Mouse (Mus musculus) liver (tissue): ENCODE measurements around the gene Srsf12.

Experiments
- DNase-seq: peaks from one replicate; pipeline ENCODE4 v3.0.0-alpha.2; 2020; ENCODE audit warnings: mixed read lengths

Gene Srsf12

DNA sequence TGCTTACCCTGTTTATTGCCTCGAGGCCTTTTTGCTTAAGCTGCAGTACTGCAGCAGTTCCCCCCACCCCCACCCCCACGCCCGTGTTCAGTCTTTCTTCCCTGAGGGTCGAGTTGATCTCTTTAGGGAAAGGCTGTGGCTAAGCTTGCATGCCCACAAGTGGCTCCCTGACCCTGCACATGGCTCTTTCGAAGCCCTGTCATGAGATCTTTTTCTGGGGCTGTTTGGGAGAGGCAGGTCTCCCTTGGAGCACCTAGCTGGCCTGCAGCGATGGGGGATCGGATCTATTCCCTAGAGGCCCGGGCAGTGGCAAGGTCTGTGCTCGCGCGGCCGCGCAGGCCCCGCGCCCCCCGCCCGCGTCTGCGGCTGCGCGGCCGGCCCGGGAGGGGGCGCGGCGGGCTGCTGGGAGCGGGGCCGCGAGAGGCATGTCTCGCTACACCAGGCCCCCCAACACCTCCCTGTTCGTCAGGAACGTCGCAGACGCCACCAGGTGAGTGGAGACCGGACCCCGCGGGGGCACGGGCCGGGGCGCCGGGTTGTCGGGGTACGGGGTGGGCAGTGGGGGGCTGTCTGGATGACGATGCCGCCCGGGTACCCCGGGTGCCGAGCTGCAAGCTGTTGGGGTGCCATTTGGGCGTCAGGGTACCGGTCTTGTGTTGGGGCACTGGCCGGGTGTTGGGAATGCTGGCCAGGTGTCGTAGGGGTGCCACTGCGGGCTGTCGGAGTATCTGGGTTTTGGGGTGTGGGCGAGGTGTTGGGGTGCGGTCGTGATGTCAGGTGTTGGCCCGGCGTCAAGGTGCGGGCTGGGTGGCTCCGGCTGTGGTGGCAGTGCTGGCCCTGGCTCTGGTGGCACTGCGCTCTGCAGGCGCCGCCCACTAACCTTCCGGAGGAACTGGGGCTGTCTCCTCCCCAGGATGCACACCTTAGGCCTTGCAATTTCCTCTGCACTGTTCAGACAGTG, at the start of gene Srsf12:
Gene Srsf12 (plus strand): TSS at position 111 of the 961 bp plus-strand sequence.
- DNase-seq = peak; percentile 8

- no peak for DNase-seq
Observed at GRCm38 (mm10) chr4:33183477-33183876, 25.3 kb upstream of the Srsf12 start.

GRCm38 (mm10) chr4:33188164-33188563, 20.6 kb upstream of the Srsf12 start:
- no peak for DNase-seq

GRCm38 (mm10) chr4:33188781-33189734, 19.7 kb upstream of the Srsf12 start:
- DNase-seq = peak; percentile 55

DNA sequence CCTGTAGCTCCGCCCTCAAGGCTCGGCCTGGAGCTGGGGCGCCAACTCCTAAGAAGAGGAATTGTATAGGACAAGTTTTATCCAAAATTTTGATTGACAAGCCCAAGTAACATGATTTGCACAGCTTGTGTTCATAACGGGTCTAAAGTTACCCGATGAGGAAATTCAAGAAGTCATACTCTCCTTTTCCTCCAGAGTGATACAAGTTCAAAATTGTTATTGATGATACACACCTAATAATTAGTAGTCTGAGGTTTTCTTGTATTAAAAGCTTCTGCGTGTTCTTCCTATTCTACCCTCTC, 19.1 kb upstream of the Srsf12 start, which contains the start of gene Pm20d2:
Gene Pm20d2 (minus strand): TSS at position 3 of the 302 bp plus-strand sequence.
- no peak for DNase-seq

DNA sequence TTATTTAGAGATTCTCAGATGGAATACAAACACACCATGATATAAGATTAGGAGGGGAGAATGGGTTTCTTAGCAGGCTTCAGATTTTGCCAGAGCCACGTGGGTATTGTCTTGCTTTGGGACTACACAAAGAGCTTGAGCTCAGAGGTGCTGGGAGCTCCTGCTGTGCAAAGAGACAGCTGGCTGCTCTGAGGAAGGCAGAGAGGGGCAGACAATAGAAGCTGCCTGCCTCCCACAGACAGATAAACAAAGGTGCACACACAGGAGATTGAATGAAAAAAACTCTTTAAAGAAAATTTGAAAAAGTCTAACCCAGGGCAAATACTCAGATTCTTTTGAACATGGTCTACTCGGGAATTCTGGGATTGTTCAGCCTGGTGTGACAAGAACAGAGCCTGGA, 10.7 kb upstream of the Srsf12 start:
- no peak for DNase-seq

- peak; percentile 47 for DNase-seq
Observed at GRCm38 (mm10) chr4:33204682-33205081, 4.1 kb upstream of the Srsf12 start.

- DNase-seq = no peak
Observed at GRCm38 (mm10) chr4:33207551-33207950, 1.2 kb upstream of the Srsf12 start.

DNA sequence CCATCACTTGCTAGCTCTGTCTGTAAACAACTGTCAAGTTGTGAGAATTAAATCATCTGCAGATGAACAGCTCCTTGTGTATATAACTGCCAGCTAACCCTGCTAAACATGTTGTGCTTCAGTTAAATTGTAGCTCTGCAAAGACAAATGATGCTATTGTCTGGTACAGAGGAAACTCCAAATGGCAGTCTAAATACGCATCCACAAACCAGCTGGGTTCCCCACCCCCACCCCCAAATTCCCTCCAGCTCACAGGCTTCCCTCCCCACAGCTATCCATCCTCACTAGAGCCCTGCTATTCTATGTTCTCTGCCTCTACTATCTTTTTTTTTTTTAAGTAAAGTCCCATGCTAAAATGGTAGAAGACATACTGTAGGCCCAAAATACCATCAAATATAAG, 13.1 kb downstream of the Srsf12 start:
- DNase-seq = no peak

GRCm38 (mm10) chr4:33224003-33224675, 15.3 kb downstream of the Srsf12 start:
- no peak for DNase-seq

- no peak for DNase-seq
Observed at GRCm38 (mm10) chr4:33227164-33227563, 18.4 kb downstream of the Srsf12 start.

- DNase-seq = no peak
Observed at GRCm38 (mm10) chr4:33229639-33230038, 20.8 kb downstream of the Srsf12 start.

GRCm38 (mm10) chr4:33230881-33231280, 22.1 kb downstream of the Srsf12 start:
- DNase-seq = no peak

GRCm38 (mm10) chr4:33242536-33242935, 33.7 kb downstream of the Srsf12 start:
- peak; percentile 63 for DNase-seq

- peak; percentile 13 for DNase-seq
Observed at GRCm38 (mm10) chr4:33243016-33243758, 34.4 kb downstream of the Srsf12 start.

DNA sequence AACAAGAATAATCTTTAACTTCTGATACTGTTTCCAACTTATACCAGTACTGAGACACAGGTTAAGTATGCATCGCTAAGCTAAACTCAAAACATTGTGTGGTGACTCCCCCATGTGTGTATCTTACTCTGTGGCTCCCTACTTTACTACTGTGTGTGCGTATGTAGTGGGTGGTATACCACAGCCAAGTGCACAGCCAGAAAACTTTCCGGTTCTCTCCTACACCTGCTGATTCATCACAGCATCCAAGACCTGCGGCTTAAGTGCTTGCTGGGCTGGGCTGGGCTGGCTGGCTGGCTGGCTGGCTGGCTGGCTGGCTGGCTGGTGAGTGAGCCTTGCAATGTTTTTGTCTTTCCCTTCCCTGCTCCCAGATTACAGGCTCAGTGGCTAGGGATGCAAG, 35.1 kb downstream of the Srsf12 start:
- DNase-seq = peak; percentile 8

GRCm38 (mm10) chr4:33245853-33246395, 37.1 kb downstream of the Srsf12 start:
- no peak for DNase-seq

GRCm38 (mm10) chr4:33247479-33248053, 38.8 kb downstream of the Srsf12 start:
- peak; percentile 99 for DNase-seq

GRCm38 (mm10) chr4:33248062-33248889, 39.5 kb downstream of the Srsf12 start:
- peak; percentile 99 for DNase-seq

DNA sequence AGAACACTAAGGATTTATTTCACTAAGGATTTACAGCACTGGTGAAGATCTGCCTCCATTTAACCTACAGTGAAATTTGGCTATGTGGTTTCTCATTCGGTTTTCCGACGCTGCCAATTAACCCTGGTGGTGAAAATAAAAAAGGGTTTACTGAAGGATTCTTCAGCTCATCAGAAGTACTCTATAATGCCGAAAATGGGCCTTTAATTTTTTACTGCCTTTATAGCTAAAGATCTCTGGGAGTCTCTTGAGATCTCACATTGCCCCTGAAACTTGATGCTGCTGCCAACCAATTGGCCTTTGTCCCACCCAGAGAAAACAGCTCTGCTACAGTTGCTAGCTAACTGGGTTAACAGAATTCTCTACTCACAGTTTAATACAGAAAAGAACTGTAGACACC, 40.1 kb downstream of the Srsf12 start:
- DNase-seq = no peak
